Mouse (Mus musculus): ENCODE results near the gene Mtmr6. TPM values are rescaled to one million over a fixed set of nuclear protein-coding genes. Genes with fewer than 3 reads are reported as not detected.
"Not testable (repeated sequence)": the region's sequence is repeated elsewhere in the genome, so short reads cannot be mapped to it uniquely, and the experiment has no call there.

Mtmr6 gene
- total RNA-seq, 2 experiments from 2014 or later = 44.1 to 45.0 TPM

- DNase-seq (ENCODE audit: low spot score in 2 of 2) = no peak
These were observed 25.3 kb downstream of the Mtmr6 start for GRCm38 (mm10) chr14:60290363-60290762.

GRCm38 (mm10) chr14:60295531-60295930, 30.5 kb downstream of the Mtmr6 start:
- no peak for DNase-seq (ENCODE audit: low spot score in 2 of 2)

- DNase-seq (ENCODE audit: low spot score in 2 of 2) = no peak
These were observed 35.4 kb downstream of the Mtmr6 start for GRCm38 (mm10) chr14:60300224-60300991.

GRCm38 (mm10) chr14:60301024-60301423, 36.0 kb downstream of the Mtmr6 start:
- DNase-seq (ENCODE audit: low spot score in 2 of 2) = no peak

GRCm38 (mm10) chr14:60302441-60302840, 37.4 kb downstream of the Mtmr6 start:
- DNase-seq (ENCODE audit: low spot score in 2 of 2) = no peak

GRCm38 (mm10) chr14:60304441-60305220, 39.6 kb downstream of the Mtmr6 start:
- no peak for DNase-seq (ENCODE audit: low spot score in 2 of 2)

GRCm38 (mm10) chr14:60308113-60308512, 43.1 kb downstream of the Mtmr6 start:
- no peak for DNase-seq (ENCODE audit: low spot score in 2 of 2)

- DNase-seq (ENCODE audit: low spot score in 2 of 2) = peak in 1 of 2 experiments; percentile 5
These were observed 45.7 kb downstream of the Mtmr6 start for GRCm38 (mm10) chr14:60310691-60311090.

GRCm38 (mm10) chr14:60319231-60319630, 54.2 kb downstream of the Mtmr6 start:
- DNase-seq (ENCODE audit: low spot score in 2 of 2) = no peak

GRCm38 (mm10) chr14:60320813-60321212, 55.8 kb downstream of the Mtmr6 start:
- no peak for DNase-seq (ENCODE audit: low spot score in 2 of 2)

GRCm38 (mm10) chr14:60340001-60340400, 75.0 kb downstream of the Mtmr6 start:
- DNase-seq (ENCODE audit: low spot score in 2 of 2) = not testable (repeated sequence)

GRCm38 (mm10) chr14:60340570-60340969, 75.5 kb downstream of the Mtmr6 start:
- DNase-seq (ENCODE audit: low spot score in 2 of 2) = no peak

GRCm38 (mm10) chr14:60345326-60345876, 80.4 kb downstream of the Mtmr6 start:
- no peak for DNase-seq (ENCODE audit: low spot score in 2 of 2)

Small RNAs within 50 kb of the gene (microRNA-seq; reads per million reads assigned to microRNA genes)
- not detected for gene Mir719

Other genes with a start within 250 kb of the Mtmr6 start
- gene Atp8a2, start 68.0 kb upstream of the Mtmr6 start, total RNA-seq (2021) = 1 to 10 TPM; 3.4 to 5.6 TPM
- gene Nupl1, start 13.8 kb upstream of the Mtmr6 start, total RNA-seq (2021) = not detected
- 10 to 100 TPM; 44.8 to 48.8 TPM for gene Gm49336, start 13.7 kb upstream of the Mtmr6 start, total RNA-seq (2021)
- gene Amer2, start 108.0 kb downstream of the Mtmr6 start, total RNA-seq (2021) = 1 to 10 TPM; 5.4 to 5.8 TPM